Mouse (Mus musculus) lung, embryonic 15.5 days (tissue): ENCODE results near the gene Dis3. TPM values are rescaled to one million over a fixed set of nuclear protein-coding genes. Genes with fewer than 3 reads are reported as not detected.
"Not testable (repeated sequence)": the region's sequence is repeated elsewhere in the genome, so short reads cannot be mapped to it uniquely, and the experiment has no call there.

Source experiments
- ATAC-seq: fragments of 200-750 bp; cut with Nextera tagmentation; 2 replicates; pipeline ENCODE4 v1.8.0; 2017; ENCODE audit warnings: moderate number of reproducible peaks, borderline replicate concordance; ENCODE audit not compliant: low FRiP score, low TSS enrichment; ENCODE audit errors: extremely low read depth
- H3K27ac ChIP-seq: fragments of 300-500 bp; sonication (generic); 2 replicates; pipeline ENCODE4 v1.5.1; 2015; ENCODE audit warnings: moderate library complexity, mild to moderate bottlenecking, inconsistent platforms
- H3K27me3 ChIP-seq: fragments of 300-500 bp; sonication (generic); 2 replicates; pipeline ENCODE4 v1.6.1; 2015; ENCODE audit warnings: inconsistent platforms
- H3K36me3 ChIP-seq: fragments of 300-500 bp; sonication (generic); 2 replicates; pipeline ENCODE4 v1.6.1; 2015; ENCODE audit warnings: inconsistent platforms
- H3K4me1 ChIP-seq: fragments of 300-500 bp; sonication (generic); 2 replicates; pipeline ENCODE4 v1.6.1; 2015; ENCODE audit warnings: inconsistent platforms
- H3K4me2 ChIP-seq: fragments of 300-500 bp; sonication (generic); 2 replicates; pipeline ENCODE4 v1.6.1; 2015; ENCODE audit warnings: inconsistent platforms, mild to moderate bottlenecking, moderate library complexity
- H3K4me3 ChIP-seq: fragments of 300-500 bp; sonication (generic); 2 replicates; pipeline ENCODE4 v1.5.1; 2015; ENCODE audit warnings: mild to moderate bottlenecking, inconsistent platforms
- H3K9ac ChIP-seq: fragments of 300-500 bp; sonication (generic); 2 replicates; pipeline ENCODE4 v1.6.1; 2015; ENCODE audit warnings: inconsistent platforms
- H3K9me3 ChIP-seq: fragments of 300-500 bp; sonication (generic); 2 replicates; pipeline ENCODE4 v1.6.1; 2016; ENCODE audit warnings: inconsistent platforms
- WGBS: fragments of 180-500 bp; shearing (Covaris S2); methylation state at CpG from one replicate; pipeline ENCODE4 v1.1.7; 2015; 5-methylcytosine and 5-hydroxymethylcytosine counted together
- polyA plus RNA-seq: library from polyadenylated mRNA; unstranded; fragments of >200 nt; fragmentation: Nextera tagmentation; extraction: Ambion mirVana; gene quantifications from 2 replicates; pipeline ENCODE4 v1.2.1, GENCODE M21; 2015

Dis3 gene
- polyA plus RNA-seq, 1 experiment from 2014 or later: 32.5 TPM

DNA sequence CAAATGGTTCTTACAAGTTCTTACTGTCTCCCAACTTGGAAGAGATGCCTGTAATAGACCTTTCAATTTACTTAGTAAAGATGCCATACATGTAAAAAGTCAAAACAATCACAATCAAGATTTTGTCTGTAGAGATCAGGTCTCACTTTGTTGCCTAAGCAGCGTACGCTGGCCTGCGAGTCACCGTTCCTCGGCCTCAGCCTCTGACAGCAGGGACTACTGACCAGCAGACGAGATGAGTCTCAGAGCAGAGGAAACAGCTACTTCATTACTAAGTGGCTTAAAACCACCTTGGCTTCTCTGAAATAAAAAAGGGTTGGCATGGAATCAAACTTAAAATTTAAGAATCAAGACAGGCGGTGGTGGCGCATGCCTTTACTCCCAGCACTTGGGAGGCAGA lies 64.7 kb downstream of the Dis3 start:
- WGBS: 94% methylated on average over 8 of the region's 8 CpGs
- not testable (repeated sequence) for H3K27ac ChIP-seq, H3K4me2 ChIP-seq, H3K9ac ChIP-seq, H3K9me3 ChIP-seq, H3K4me3 ChIP-seq, H3K4me1 ChIP-seq, ATAC-seq, H3K27me3 ChIP-seq
- peaks cover 38% of the 10 kb centered on the region for H3K36me3 ChIP-seq

- no peak overlapping the region for H3K27ac ChIP-seq
- 0 out of 2 replicates have a peak, but pooled peaks cover 4% of the 10 kb centered on the region for H3K4me1 ChIP-seq
- no peak for ATAC-seq
- H3K9me3 ChIP-seq: no peaks in the 10 kb centered on the region
- peaks cover 24% of the 10 kb centered on the region for H3K36me3 ChIP-seq
- H3K27me3 ChIP-seq: no peaks in the 10 kb centered on the region
- no peak overlapping the region for H3K4me2 ChIP-seq
- 70% methylated on average over 5 of the region's 5 CpGs for WGBS
- H3K4me3 ChIP-seq: no peak overlapping the region
- no peak overlapping the region for H3K9ac ChIP-seq
Observed at GRCm38 (mm10) chr14:99032596-99032995, 67.0 kb downstream of the Dis3 start.

- Histone ChIP-seq H3K36me3 (peaks cover 20% of the 10 kb centered on the region), H3K27me3 (no peaks in the 10 kb centered on the region), H3K4me1 (0 out of 2 replicates have a peak, but pooled peaks cover 4% of the 10 kb centered on the region), H3K4me2 (no peak overlapping the region), H3K4me3 (no peak overlapping the region), H3K9me3 (no peaks in the 10 kb centered on the region), H3K9ac (no peak overlapping the region), H3K27ac (no peak overlapping the region)
- WGBS: 86% methylated on average over 5 of the region's 5 CpGs
- ATAC-seq: no peak
Observed at GRCm38 (mm10) chr14:99031337-99031873, 68.2 kb downstream of the Dis3 start.

DNA sequence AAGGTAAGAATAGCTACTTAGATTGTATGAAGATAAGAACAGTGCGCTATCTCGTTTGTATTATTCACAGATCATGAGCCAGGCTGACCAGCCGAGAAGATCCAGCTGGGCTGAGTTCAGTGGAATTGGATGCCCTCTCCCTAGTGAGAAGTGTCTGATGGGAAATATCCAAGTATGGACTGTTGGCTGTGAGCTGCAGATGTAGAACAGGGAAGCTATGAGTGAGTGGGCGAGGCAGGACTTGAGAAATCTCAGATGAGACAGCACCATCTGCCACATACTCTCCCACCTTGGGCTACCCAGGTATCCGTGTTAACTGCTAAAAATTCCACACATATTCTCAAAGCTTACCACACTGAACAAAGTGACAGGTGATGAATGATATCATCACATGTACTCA lies 69.6 kb downstream of the Dis3 start:
- no peak overlapping the region for H3K4me3 ChIP-seq
- H3K27me3 ChIP-seq: no peaks in the 10 kb centered on the region
- WGBS: 34% methylated on average over 5 of the region's 5 CpGs
- H3K4me1 ChIP-seq: 0 out of 2 replicates have a peak, but pooled peaks cover 4% of the 10 kb centered on the region
- no peak overlapping the region for H3K9ac ChIP-seq
- ATAC-seq: no peak
- H3K36me3 ChIP-seq: peaks cover 16% of the 10 kb centered on the region
- no peaks in the 10 kb centered on the region for H3K9me3 ChIP-seq
- H3K27ac ChIP-seq: no peak overlapping the region
- H3K4me2 ChIP-seq: no peak overlapping the region

Other genes starting within 250 kb of the Dis3 start
- gene Rpl36a-ps1, start 105.5 kb downstream of the Dis3 start, polyA plus RNA-seq: 1.4 and 1.7 TPM in 2 replicates
- 72.2 and 76.4 TPM in 2 replicates for gene Mzt1, start 53.6 kb downstream of the Dis3 start, polyA plus RNA-seq
- gene Bora, start 53.5 kb downstream of the Dis3 start, polyA plus RNA-seq: 70.3 and 75.6 TPM in 2 replicates
- gene Pibf1, start 346 bp downstream of the Dis3 start, polyA plus RNA-seq: 14.0 and 19.5 TPM in 2 replicates
- gene Klf5, start 198.9 kb upstream of the Dis3 start, polyA plus RNA-seq: 24.6 and 25.5 TPM in 2 replicates